Mouse (Mus musculus): ENCODE measurements around the gene Diexf. TPM values are rescaled to one million over a fixed set of nuclear protein-coding genes. Genes with fewer than 3 reads are reported as not detected.

Gene Diexf
- polyA plus RNA-seq, 1 experiment, result 18.5 TPM

- no peak for DNase-seq (ENCODE audit: extremely low spot score in 1 of 2, low spot score in 1 of 2)
These were observed 40.9 kb downstream of the Diexf start for GRCm38 (mm10) chr1:193089211-193089610.

GRCm38 (mm10) chr1:193086842-193087476, 43.1 kb downstream of the Diexf start:
- DNase-seq (ENCODE audit: extremely low spot score in 1 of 2, low spot score in 1 of 2), result peak in 1 of 2 experiments; percentile 44

- no peak for DNase-seq (ENCODE audit: extremely low spot score in 1 of 2, low spot score in 1 of 2)
These were observed 43.8 kb downstream of the Diexf start for GRCm38 (mm10) chr1:193086111-193086841.

GRCm38 (mm10) chr1:193085541-193086020, 44.5 kb downstream of the Diexf start:
- no peak for DNase-seq (ENCODE audit: extremely low spot score in 1 of 2, low spot score in 1 of 2)

- DNase-seq (ENCODE audit: extremely low spot score in 1 of 2, low spot score in 1 of 2), result no peak
These were observed 46.1 kb downstream of the Diexf start for GRCm38 (mm10) chr1:193084016-193084415.

- no peak for DNase-seq (ENCODE audit: extremely low spot score in 1 of 2, low spot score in 1 of 2)
These were observed 47.0 kb downstream of the Diexf start for GRCm38 (mm10) chr1:193083051-193083450.

GRCm38 (mm10) chr1:193082311-193082921, 47.7 kb downstream of the Diexf start:
- no peak for DNase-seq (ENCODE audit: extremely low spot score in 1 of 2, low spot score in 1 of 2)

- DNase-seq (ENCODE audit: extremely low spot score in 1 of 2, low spot score in 1 of 2), result no peak
These were observed 67.5 kb downstream of the Diexf start for GRCm38 (mm10) chr1:193062618-193063017.

GRCm38 (mm10) chr1:193060167-193060566, 69.9 kb downstream of the Diexf start:
- DNase-seq (ENCODE audit: extremely low spot score in 1 of 2, low spot score in 1 of 2), result no peak

- DNase-seq (ENCODE audit: extremely low spot score in 1 of 2, low spot score in 1 of 2), result peak in 1 of 2 experiments; percentile 55
These were observed 70.5 kb downstream of the Diexf start for GRCm38 (mm10) chr1:193059596-193059995.

- no peak for DNase-seq (ENCODE audit: extremely low spot score in 1 of 2, low spot score in 1 of 2)
These were observed 75.7 kb downstream of the Diexf start for GRCm38 (mm10) chr1:193054401-193054800.

- DNase-seq (ENCODE audit: extremely low spot score in 1 of 2, low spot score in 1 of 2), result no peak
These were observed 77.0 kb downstream of the Diexf start for GRCm38 (mm10) chr1:193053065-193053464.

- DNase-seq (ENCODE audit: extremely low spot score in 1 of 2, low spot score in 1 of 2), result peak in 1 of 2 experiments; percentile 60
These were observed 82.5 kb downstream of the Diexf start for GRCm38 (mm10) chr1:193047616-193048015.

- peak in 1 of 2 experiments; percentile 21 for DNase-seq (ENCODE audit: extremely low spot score in 1 of 2, low spot score in 1 of 2)
These were observed 87.2 kb downstream of the Diexf start for GRCm38 (mm10) chr1:193042760-193043295.

Other genes with a start within 250 kb of the Diexf start
- 6.3 and 6.5 TPM in 2 replicates for gene Syt14, start 94.5 kb downstream of the Diexf start, polyA plus RNA-seq (2012; rRNA removed)
- 0.84 and 1.9 TPM in 2 replicates for gene Irf6, start 22.8 kb upstream of the Diexf start, polyA plus RNA-seq (2012; rRNA removed)
- gene A130010J15Rik, start 37.8 kb upstream of the Diexf start, polyA plus RNA-seq (2012; rRNA removed), result 3.6 and 4.8 TPM in 2 replicates
- 1.00 and 1.6 TPM in 2 replicates for gene Traf3ip3, start 71.4 kb upstream of the Diexf start, polyA plus RNA-seq (2012; rRNA removed)
- 0.99 and 1.0 TPM in 2 replicates for gene Lamb3, start 77.4 kb upstream of the Diexf start, polyA plus RNA-seq (2012; rRNA removed)
- 18.0 and 21.0 TPM in 2 replicates for gene Hsd11b1, start 133.8 kb upstream of the Diexf start, polyA plus RNA-seq (2012; rRNA removed)
- gene G0s2, start 142.9 kb upstream of the Diexf start, polyA plus RNA-seq (2012; rRNA removed), result 21.5 and 22.6 TPM in 2 replicates
- 28.4 and 35.9 TPM in 2 replicates for gene Camk1g, start 240.0 kb upstream of the Diexf start, polyA plus RNA-seq (2012; rRNA removed)

All from frontal cortex, adult 2 months (tissue).